Mouse (Mus musculus) 416B (cell line): ENCODE measurements around the gene Zmym4.
A peak's percentile ranks its signal among the peaks of the same experiment; 100 is the strongest.

ENCODE experiments used
- DNase-seq: peaks from one replicate; pipeline ENCODE4 v3.0.0; 2011; ENCODE audit warnings: low read depth

The Zmym4 gene

DNA sequence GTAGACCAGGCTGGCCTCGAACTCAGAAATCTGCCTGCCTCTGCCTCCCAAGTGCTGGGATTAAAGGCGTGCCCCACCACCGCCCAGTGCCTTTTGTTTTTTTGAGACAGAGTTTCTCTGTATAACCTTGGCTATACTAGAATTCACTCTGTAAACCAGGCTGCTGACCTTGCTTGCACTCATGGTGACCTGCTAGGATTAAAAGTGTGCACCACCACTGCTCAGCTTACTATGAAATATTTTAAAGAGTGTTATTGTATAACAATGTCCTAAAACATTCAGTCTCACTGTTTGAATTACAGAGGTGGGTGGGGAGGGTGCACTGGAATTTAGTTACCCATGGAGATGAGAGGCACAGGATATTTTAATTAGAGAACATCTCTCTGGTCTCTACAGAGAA lies 25.1 kb downstream of the Zmym4 start:
- DNase-seq = no peak

DNA sequence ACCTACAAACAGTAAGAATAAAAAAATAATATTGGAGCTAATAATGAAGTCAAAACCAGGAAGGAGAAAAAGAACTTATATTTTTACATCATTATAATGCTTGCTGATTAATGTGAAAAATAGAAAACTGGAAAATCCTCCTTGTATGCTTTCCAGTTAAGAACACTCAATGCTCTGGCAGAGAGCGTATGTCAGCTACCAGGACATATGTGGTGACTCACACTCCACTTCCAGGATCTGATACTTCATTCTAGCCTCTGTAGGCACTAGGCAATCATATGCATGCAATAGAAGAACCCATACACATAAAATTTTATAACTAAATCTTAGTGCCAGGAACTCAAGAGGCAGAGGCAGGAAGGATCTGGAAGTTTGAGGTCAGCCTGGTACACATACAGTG lies 40.2 kb downstream of the Zmym4 start:
- peak; percentile 61 for DNase-seq

DNA sequence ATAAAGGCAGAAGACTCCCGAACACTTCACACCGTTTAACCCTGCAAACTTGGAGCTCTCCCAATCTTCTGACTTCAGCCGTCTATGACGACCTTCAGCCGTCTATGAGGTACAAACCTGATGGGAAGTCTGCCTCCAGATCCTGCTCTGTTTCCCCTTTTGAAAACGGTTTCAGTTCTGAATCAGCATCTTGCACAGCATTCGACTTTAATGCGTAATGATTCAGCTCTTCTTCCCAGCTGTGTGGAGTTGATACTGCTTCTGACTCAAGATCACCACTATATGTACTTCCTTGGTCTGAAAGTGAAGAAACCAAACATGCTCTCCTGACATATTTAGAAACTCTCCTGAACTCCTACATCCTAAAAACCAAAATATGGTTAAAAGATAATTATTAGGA lies 78.1 kb downstream of the Zmym4 start:
- DNase-seq = peak; percentile 84

DNA sequence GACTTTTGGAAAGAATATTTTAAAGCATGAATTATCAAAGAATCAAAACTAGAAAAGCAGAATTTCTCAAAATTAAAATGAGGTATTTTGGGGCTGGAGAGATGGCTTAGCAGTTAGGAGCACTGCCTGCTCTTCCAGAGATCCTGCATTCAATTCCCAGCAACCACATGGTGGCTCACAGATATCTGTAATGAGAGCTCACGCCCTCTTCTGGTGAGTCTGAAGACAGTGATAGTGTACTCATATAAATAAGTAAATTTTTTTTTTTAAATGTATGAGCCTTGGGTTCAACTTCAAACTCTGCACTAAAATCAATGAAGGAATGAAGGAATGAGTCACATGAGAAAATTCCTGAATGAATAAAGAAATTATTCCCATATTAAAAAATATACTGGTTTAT lies 82.0 kb downstream of the Zmym4 start:
- peak; percentile 31 for DNase-seq

DNA sequence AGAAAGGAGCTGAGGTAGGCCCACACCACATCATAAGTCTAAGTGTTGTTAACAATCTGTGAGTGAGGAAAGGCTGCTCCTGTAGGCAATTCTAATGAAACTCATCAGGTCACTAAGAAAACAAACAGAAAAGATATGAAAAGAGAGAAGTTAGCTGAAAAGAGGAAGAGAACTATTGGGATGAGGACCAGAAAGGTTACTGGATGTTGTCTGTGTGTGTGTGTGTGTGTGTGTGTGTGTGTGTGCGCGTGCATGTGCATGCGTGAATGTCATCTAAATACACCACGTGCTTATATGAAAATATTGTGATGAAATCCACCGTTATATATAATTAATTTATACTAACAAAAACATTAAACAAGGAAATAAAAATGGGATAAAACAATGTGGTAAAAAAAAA lies 84.3 kb downstream of the Zmym4 start:
- DNase-seq = no peak

DNA sequence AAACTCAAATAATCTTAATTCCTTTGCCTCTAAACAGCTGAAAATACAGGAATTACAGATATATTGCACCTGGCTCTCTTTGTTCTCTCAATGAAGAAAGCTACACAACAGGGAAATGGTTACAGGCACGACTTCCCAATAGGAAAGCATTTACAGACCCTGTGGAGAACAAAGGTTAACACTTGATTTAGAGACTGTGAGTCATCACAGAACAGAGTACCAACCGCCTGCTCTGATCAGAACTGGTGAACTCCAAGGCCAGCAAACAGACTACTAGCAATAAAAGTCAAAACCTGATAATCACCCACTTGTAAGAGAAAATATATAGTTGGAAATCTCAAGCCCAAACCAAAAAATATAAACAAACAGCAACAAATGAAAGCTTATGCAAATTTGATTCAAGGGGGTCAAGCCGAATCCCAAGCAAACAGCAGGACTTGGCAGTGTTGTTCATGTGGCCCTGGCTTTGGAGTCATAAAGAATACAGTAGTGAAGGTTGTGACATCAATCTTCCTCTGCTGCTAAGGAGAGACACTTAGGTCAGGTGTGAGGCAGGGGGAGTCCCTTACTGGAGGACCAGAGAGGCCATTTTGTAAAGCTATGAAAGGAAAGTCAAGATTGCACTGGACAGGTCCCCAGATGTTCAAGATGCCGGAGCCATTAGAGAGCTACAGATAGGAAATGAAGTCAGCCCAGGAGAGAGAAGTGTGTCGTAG lies 88.2 kb downstream of the Zmym4 start:
- DNase-seq = no peak

DNA sequence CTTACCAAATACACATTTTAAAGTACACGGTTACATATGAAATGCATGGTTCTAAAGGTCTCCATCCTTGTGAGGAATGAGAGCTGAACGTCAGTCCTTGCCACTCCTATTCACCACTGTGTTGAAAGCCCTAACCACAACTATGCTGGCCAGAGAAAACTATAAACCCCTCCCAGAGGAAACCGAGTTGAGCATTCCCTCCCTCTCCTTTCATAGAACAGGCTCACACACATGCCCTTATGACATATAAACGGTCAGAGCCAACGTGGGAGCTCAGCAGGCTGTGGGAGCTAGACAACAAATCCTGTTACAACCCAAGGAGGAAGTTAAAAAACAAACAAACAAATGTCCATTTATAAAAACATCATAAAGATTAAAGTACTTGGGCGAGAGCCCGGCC lies 95.2 kb downstream of the Zmym4 start:
- DNase-seq = peak; percentile 67

DNA sequence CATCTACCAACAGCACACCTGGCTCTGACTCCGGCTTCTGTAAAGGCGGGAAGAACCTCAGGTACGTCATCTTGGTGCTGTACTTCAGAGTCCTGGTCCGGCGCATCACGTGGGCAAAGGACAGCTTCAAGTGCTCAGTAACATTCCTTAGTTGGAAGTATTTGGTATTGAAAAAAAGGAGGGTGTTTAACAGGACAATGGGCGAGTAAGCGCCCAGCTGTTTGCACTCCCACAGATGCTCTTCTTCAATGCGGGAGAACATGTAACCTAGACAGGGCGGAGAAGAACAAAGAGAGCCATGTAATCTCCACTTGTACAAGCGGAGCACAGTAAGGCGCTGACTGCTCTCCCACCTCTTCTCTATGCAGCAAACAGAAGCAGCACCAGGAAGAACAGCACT lies 99.2 kb downstream of the Zmym4 start:
- DNase-seq = no peak

DNA sequence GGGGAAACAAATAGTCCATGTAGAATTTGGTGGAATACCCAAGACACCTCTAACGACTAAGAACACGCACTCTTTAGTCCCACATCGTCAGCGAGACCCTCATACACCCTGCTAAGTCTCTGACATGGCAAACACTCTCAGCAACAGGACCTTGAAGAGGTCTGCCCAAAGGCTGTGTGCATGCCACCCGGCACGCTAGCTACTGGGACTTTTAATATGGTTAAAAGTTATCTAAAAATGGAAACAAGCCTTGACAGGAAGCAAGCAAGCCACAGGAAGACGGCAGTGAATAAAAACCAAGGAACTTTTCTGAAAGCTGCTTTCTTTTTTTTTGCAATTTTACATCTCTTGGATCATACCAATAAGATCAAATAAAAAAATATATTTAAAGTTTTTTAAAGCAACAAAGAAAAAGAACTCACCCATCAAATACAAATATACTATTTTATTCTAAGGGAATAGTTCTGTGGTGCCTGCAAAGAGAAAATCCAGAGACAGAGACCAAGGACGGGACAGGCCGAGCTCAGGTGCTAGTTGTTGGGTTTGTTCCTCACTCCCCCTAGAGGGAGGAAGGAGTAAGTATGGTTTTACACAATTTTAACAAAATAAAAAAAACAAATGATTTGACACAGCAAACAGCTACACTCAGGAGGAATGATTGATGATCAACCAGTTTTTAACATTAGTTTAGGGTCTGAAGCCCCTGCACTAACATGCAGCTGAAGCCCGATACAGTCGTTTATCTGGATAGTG lies 106.2 kb downstream of the Zmym4 start:
- peak; percentile 78 for DNase-seq

DNA sequence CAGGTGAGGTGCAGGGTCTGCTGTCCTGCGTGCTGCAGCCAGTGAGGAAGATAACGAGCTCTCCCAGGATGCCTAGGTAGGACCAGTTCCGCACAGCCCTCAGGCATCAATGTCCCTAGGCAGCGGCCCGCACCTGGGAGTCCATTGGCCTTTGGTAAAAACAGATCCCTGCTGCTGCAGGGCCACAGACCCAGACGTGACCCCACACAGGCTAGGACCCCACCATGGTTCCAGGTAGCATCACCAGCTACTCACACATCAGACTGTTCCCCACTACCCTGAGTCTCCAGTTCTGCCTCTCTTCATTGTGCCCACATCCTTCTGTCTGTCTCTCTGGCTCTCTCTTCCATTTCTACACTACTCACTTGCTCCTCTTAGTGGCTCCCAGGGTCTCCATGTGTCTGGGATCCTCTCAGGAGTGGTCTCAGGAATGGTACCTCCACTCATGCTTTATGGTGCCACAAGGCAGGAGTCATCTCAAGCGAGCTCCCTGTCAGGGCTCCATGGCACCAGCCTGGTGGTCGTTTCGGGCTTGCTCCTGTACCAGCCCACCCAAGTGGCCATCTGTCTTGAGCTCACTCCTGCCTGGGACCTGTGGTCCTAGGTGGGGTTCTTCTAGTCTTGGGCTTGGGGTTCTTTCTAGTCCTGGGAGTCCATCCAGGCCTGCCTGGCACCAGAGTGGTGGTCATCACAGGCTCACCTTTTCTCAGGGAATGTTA lies 107.5 kb downstream of the Zmym4 start:
- DNase-seq = no peak

DNA sequence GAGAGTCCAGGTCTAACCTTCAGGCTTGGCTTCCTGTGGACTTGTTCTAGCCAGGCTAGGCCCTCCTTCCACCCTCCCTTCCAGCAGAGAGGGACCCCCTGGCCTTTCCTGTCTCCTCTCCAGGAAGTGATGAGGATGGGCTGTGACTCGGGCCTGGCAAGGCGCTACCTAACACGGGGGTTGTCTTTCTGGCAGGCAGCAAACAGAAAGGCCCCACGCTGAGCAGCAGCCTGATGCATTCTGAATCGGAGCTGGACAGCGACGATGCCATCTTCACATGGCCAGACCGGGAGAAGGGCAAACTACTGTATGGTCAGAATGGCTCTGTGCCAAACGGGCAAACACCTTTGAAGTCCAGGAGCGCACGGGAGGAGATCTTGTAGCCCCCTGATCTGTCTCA lies 115.0 kb downstream of the Zmym4 start:
- DNase-seq = no peak

DNA sequence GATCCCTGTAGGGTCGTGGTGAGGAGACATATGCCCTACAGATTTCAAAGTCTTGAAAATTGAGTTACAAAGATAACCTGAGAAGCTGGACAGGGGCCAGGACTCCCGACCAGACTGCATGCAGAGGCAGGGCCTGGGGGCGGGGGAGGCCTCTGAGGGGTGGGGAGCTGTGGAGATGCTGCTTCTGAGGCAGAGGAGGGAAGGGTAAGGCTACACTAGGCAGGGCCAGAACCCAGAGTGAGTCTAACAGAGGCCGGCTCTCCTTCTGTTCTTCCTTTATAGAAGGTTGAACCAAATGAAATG lies 117.2 kb downstream of the Zmym4 start:
- no peak for DNase-seq

DNA sequence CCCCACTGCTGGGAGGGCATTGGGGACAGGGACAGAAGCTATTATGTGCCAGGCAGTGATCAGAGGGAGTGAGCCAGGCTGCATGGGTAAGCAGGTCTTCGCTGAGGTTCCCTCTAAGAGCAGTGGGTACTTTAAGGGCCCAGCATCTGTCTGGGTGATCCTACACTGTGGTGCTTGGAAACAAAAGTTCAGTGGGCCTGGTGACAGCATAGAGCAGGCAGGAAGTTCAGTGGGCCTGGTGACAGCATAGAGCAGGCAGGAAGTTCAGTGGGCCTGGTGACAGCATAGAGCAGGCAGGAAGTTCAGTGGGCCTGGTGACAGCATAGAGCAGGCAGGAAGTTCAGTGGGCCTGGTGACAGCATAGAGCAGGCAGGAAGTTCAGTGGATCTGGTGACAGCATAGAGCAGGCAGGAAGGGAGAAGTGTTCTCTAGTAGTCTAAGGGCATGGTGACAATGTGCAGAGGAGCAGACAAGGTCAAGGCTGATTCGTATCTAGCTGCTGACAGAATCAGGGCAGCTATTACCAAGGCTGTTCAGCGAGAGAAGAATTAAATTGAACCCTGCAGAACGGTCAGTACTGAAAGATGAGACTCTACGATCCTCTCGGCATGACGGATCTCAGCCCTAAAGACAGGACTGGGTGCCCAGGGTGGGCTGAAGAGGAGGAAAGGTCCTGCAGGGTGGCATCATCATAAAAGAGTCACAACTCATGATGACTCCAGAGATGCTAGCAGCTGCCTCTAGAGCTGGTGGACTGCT lies 117.7 kb downstream of the Zmym4 start:
- peak; percentile 56 for DNase-seq

DNA sequence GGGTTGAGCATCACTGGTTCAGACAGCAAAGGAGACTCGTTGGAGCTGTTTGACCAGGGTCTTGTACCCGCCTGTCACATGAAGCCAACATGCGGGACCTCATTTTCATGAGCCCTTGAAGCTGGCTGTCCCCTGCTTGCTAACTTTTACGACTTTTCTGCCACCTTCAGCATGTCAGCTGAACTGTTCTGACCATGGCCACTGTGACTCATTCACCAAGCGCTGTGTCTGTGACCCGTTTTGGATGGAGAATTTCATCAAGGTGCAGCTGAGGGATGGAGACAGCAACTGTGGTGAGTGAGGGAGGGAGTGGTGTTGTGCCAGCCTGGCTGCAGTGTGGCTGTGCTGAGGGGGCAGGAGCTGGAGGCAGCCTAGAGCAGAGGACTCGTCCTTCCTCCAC lies 121.0 kb downstream of the Zmym4 start:
- no peak for DNase-seq

DNA sequence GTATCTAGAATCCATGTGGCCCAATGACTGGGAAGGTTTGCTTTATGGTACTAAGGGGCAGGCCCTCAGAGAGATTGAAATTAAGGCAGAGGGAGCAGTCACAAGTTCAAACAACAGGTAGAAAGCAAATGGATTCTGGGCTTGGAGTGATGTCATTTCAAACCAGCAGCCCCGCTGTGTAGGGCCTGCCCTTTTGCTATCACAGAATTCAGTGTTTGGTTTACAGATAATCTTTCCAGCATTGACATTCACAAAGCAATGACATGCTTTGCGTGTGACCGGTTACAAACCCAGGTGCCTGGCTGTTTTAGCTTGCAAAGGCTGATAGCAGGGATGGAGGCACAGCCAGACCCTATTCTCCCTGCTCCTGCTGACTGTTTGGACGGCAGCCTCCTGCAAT lies 122.3 kb downstream of the Zmym4 start:
- DNase-seq = no peak

DNA sequence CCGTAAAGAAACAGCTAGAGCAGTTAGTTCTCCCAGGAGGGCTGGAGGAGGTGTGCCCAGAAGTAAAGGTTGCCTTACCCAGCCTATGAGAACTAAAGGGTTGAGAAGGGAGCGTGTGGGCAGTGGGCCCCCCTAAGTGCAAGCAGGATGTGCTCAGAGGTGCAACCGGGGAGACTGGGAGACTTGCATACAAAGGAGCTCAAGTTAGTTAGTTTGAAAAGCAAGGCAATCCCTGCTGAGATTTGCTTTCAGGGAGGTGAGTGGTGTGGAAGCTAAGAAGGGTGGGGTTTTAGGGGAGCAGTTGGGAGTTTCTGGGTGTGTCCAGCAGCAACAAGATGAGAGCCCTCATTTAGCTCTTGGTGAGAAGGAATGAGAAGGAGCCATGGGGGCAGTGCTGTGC lies 125.0 kb downstream of the Zmym4 start:
- DNase-seq = no peak

DNA sequence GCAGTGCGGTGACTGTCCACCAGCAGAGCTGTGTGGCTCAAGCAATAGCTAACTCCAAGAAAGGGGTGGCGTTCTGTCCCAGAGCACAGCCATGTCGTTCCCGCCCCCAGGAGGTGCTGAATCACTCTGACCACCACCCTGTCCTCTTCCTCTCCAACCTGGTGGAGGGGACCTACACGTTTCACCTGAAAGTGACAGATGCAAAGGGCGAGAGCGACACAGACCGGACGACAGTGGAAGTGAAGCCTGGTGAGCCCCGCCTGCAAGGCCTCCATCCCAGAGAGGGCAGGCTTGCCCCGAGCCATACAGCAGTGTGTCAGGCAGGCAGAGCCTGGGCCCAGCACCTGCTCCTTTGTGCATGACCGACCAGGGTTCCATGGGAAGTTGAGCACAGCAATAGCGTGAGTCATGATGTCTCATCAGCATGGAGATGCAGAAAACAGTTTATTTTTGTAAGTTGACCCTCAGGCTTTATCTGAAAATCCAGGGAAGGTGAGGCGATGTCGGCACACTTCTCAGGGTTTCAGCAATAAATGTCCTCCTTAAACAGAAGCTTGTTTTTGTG lies 126.9 kb downstream of the Zmym4 start:
- peak; percentile 37 for DNase-seq

DNA sequence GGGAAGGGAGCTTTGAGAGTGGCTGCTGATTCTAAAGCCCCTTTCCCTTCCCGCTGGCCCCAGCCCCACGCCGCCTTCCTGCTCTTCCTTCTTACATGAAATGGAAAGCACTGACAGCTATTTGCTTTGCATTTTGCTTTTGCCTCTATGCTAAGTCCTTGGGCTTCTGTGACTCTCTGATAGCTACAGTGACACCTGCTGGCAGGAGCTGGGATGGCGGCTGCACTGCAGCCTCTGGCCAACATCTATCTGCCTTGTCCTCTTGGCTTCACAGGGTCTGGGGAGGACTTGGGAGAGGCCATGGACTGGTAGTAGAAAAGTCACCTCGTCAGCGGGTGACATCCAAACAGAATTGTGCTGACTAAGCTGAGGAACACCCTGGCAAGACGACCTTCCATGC lies 128.1 kb downstream of the Zmym4 start:
- peak; percentile 79 for DNase-seq

DNA sequence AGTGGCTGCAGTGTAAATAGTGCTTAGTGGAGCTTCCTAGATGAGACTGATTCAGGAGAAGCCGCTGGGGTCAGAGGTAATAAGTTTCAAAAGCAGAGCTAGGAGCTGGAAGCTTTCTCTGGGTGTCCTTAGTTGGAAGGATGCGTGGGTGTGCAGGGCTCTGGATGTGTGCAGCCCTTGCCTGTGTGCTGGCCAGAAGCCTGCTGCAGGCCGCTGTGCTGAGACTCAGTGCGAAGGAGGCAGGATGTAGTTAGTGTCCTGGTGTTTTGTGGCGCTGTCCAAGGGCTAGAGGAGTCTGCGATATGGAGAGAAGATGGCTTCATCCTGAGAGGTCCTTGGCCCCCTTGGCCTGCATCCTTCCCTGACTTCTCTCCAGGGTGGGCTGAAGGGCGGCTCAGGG lies 129.1 kb downstream of the Zmym4 start:
- no peak for DNase-seq

DNA sequence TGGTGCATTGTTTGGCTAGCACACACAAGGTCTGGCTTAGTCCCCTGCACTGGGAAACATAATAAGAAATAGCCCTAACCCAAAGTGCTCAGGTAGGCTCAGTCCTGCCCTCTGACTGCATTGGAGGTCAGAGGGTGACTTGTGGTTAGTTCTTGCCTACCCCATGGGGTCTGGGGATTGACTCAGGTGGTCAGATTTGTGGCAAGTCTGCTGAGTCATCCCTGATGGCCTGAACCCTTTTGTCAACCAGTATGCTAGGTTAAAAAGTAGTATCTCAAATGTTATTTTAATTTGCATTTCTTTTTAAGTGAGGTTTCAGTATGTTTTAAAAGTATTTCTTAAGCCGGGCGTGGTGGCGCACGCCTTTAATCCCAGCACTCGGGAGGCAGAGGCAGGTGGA lies 136.8 kb downstream of the Zmym4 start:
- no peak for DNase-seq

DNA sequence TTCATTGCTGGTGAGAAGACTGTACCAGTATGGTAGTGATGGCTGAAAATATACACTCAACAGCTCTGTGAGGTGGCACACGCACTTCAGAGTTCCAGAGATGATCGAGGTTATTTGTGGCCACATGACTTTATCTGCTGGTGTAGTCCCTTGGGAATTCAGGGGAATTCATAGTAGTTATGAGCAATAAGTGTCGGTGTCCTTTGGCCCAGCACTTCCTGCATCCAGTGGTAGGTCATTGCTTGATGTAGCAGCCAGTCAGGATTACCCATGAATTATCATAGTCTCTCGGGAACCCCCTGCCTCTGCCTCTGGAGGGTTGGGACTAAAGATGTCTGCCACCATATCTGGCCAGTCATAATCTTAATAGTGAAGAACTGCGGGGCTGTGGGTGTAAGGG lies 144.0 kb downstream of the Zmym4 start:
- no peak for DNase-seq
